Mouse (Mus musculus) kidney, embryonic 14.5 days (tissue): ENCODE results near the gene Gm21958. TPM values are rescaled to one million over a fixed set of nuclear protein-coding genes. Genes with fewer than 3 reads are reported as not detected.
"Not testable (repeated sequence)": the region's sequence is repeated elsewhere in the genome, so short reads cannot be mapped to it uniquely, and the experiment has no call there.

ENCODE experiments used
- ATAC-seq: fragments of 200-750 bp; cut with Nextera tagmentation; 2 replicates; pipeline ENCODE4 v1.8.0; 2017; ENCODE audit warnings: moderate number of reproducible peaks, mild to moderate bottlenecking, moderate TSS enrichment, moderate library complexity; ENCODE audit not compliant: low FRiP score, low TSS enrichment
- H3K27ac ChIP-seq: fragments of 300-500 bp; sonication (generic); 2 replicates; pipeline ENCODE4 v1.5.1; 2014; ENCODE audit warnings: low read depth, mild to moderate bottlenecking, low read length, moderate library complexity, mixed read lengths
- H3K27me3 ChIP-seq: fragments of 300-500 bp; sonication (generic); 2 replicates; pipeline ENCODE4 v1.6.1; 2014; ENCODE audit warnings: mild to moderate bottlenecking, low read length; ENCODE audit not compliant: control insufficient read depth, insufficient read depth
- H3K36me3 ChIP-seq: fragments of 300-500 bp; sonication (generic); 2 replicates; pipeline ENCODE4 v1.6.1; 2014; ENCODE audit warnings: low read length, mixed read lengths; ENCODE audit not compliant: control insufficient read depth, insufficient read depth
- H3K4me1 ChIP-seq: fragments of 300-500 bp; sonication (generic); 2 replicates; pipeline ENCODE4 v1.6.1; 2014; ENCODE audit warnings: low read length, mixed read lengths; ENCODE audit not compliant: control insufficient read depth, insufficient read depth
- H3K4me2 ChIP-seq: fragments of 300-500 bp; sonication (generic); replicated peaks from 2 replicates; pipeline ENCODE4 v1.6.1; 2014; ENCODE audit warnings: low read depth, mild to moderate bottlenecking, low read length
- H3K4me3 ChIP-seq: fragments of 300-500 bp; sonication (generic); 2 replicates; pipeline ENCODE4 v1.5.1; 2014; ENCODE audit warnings: mild to moderate bottlenecking, low read length
- H3K9ac ChIP-seq: fragments of 300-500 bp; sonication (generic); 2 replicates; pipeline ENCODE4 v1.6.1; 2014; ENCODE audit warnings: low read depth, mild to moderate bottlenecking, low read length, moderate library complexity
- H3K9me3 ChIP-seq: fragments of 300-500 bp; sonication (generic); 2 replicates; pipeline ENCODE4 v1.6.1; 2016; ENCODE audit warnings: low read length; ENCODE audit not compliant: control insufficient read depth
- WGBS: fragments of 180-500 bp; shearing (Covaris S2); extraction: QIAGEN DNeasy Blood & Tissue Kit; methylation state at CpG from one replicate; pipeline ENCODE4 v1.1.7; 2014; 5-methylcytosine and 5-hydroxymethylcytosine counted together
- polyA plus RNA-seq: library from polyadenylated mRNA; unstranded; fragments of >200 nt; fragmentation: Nextera tagmentation; extraction: Ambion mirVana; gene quantifications from 2 replicates; pipeline ENCODE4 v1.2.1, GENCODE M21; 2014

The Gm21958 gene
- polyA plus RNA-seq, 1 experiment from 2014 or later = 2.8 TPM

DNA sequence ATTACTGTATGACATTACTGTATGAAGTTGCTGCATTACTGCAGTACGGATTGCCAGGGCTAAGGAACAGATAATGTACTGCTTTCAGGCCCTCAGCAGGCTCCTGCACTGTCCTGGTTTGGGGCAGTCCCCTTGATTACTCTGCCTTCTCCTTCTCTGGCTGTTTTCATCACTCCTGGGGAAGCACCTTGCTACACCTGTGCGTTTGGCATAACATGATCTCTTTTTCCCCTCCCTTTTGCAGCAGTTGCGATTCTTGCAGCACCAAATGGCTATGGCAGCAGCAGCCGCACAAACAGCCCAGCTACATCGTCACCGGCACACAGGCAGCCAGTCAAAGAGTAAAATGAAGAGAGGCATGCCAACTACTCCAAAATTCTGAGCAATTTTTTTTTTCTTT is 13.9 kb upstream of the Gm21958 start:
- Histone ChIP-seq H3K9ac (no peak overlapping the region), H3K4me1 (peaks cover 5% of the 10 kb centered on the region; the same call in 1 of the 2 replicates), H3K36me3 (peaks cover 82% of the 10 kb centered on the region), H3K9me3 (no peaks in the 10 kb centered on the region), H3K4me3 (no peak overlapping the region), H3K4me2 (no peak overlapping the region), H3K27me3 (no peaks in the 10 kb centered on the region), H3K27ac (no peak overlapping the region)
- ATAC-seq = no peak
- WGBS = 82% methylated on average over 6 of the region's 6 CpGs

GRCm38 (mm10) chr3:54727588-54727987 is 13.4 kb upstream of the Gm21958 start:
- Histone ChIP-seq H3K4me3 (no peak overlapping the region), H3K4me1 (no peaks in the 10 kb centered on the region), H3K9me3 (no peaks in the 10 kb centered on the region), H3K9ac (no peak overlapping the region), H3K27me3 (no peaks in the 10 kb centered on the region), H3K27ac (no peak overlapping the region), H3K4me2 (no peak overlapping the region), H3K36me3 (peaks cover 82% of the 10 kb centered on the region)
- no peak for ATAC-seq
- WGBS = 91% methylated on average over 2 of the region's 2 CpGs

DNA sequence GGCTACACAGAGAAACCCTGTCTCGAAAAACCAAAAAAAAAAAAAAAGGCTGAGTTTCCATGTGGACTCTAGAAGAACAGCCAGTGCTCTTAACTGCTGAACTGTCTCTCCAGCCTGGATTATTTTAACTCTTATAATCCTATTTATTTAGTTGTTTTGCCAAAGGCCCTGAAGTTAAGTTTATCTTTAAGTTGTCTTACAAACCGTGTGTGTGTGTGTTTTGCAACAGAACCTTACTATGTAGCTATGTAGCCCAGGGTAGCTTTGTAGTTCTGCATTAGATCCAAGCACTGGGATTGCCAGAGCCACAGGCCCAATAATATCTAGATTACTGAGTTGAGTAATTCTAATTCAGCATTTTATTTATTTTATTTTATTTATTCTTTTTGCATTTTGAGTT is 11.2 kb upstream of the Gm21958 start:
- Histone ChIP-seq H3K27me3 (no peaks in the 10 kb centered on the region), H3K4me1 (no peaks in the 10 kb centered on the region), H3K4me2 (no peak overlapping the region), H3K27ac (no peak overlapping the region), H3K9ac (no peak overlapping the region), H3K9me3 (no peaks in the 10 kb centered on the region), H3K4me3 (no peak overlapping the region), H3K36me3 (peaks cover 81% of the 10 kb centered on the region)
- WGBS = 82% methylated on average over 2 of the region's 2 CpGs
- ATAC-seq = no peak

- ATAC-seq = no peak
- no peaks in the 10 kb centered on the region for H3K27me3 ChIP-seq
- no peak overlapping the region for H3K9ac ChIP-seq
- no peaks in the 10 kb centered on the region for H3K4me1 ChIP-seq
- no peak overlapping the region for H3K4me2 ChIP-seq
- H3K4me3 ChIP-seq = no peak overlapping the region
- WGBS = 92% methylated on average over 10 of the region's 10 CpGs
- H3K27ac ChIP-seq = no peak overlapping the region
- H3K36me3 ChIP-seq = peaks cover 77% of the 10 kb centered on the region
- no peaks in the 10 kb centered on the region for H3K9me3 ChIP-seq
Measured at GRCm38 (mm10) chr3:54723741-54724500, 9.8 kb upstream of the Gm21958 start.

GRCm38 (mm10) chr3:54718947-54719346 is 4.8 kb upstream of the Gm21958 start:
- no peaks in the 10 kb centered on the region for H3K27me3 ChIP-seq
- H3K4me3 ChIP-seq = no peak overlapping the region
- H3K9ac ChIP-seq = no peak overlapping the region
- peaks cover 86% of the 10 kb centered on the region for H3K36me3 ChIP-seq
- H3K4me2 ChIP-seq = no peak overlapping the region
- no peak overlapping the region for H3K27ac ChIP-seq
- WGBS = 77% methylated on average over 3 of the region's 3 CpGs
- H3K9me3 ChIP-seq = no peaks in the 10 kb centered on the region
- H3K4me1 ChIP-seq = no peaks in the 10 kb centered on the region
- ATAC-seq = no peak

GRCm38 (mm10) chr3:54717348-54717747 is 3.2 kb upstream of the Gm21958 start:
- Histone ChIP-seq H3K9me3 (no peaks in the 10 kb centered on the region), H3K27me3 (no peaks in the 10 kb centered on the region), H3K9ac (no peak overlapping the region), H3K4me2 (no peak overlapping the region), H3K4me1 (no peaks in the 10 kb centered on the region), H3K36me3 (peaks cover 76% of the 10 kb centered on the region), H3K4me3 (no peak overlapping the region), H3K27ac (no peak overlapping the region)
- WGBS = 86% methylated on average over 6 of the region's 6 CpGs
- ATAC-seq = no peak

DNA sequence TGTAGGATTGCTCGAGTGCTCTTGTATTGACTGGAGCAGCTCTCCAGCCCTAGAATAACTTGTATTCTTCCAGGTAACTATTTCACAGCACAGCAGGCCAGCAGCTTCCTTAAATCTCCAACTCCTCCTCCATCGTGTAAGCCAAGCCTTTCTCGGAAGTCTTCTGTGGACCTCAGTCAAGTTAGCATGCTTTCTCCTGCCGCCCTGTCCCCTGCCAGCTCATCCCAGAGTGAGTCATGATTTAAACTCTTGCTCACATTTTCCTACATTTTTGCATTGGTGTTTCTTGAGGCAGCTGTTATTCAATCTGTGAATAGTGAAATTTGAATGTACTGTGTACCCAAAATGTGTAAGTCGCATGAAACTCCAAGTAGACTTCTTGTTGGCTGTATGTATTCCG is 1.3 kb upstream of the Gm21958 start:
- Histone ChIP-seq H3K27me3 (no peaks in the 10 kb centered on the region), H3K9ac (no peak overlapping the region), H3K9me3 (no peaks in the 10 kb centered on the region), H3K36me3 (peaks cover 77% of the 10 kb centered on the region), H3K4me1 (no peaks in the 10 kb centered on the region), H3K27ac (no peak overlapping the region), H3K4me3 (no peak overlapping the region), H3K4me2 (no peak overlapping the region)
- ATAC-seq = no peak
- WGBS = 90% methylated on average over 6 of the region's 6 CpGs

DNA sequence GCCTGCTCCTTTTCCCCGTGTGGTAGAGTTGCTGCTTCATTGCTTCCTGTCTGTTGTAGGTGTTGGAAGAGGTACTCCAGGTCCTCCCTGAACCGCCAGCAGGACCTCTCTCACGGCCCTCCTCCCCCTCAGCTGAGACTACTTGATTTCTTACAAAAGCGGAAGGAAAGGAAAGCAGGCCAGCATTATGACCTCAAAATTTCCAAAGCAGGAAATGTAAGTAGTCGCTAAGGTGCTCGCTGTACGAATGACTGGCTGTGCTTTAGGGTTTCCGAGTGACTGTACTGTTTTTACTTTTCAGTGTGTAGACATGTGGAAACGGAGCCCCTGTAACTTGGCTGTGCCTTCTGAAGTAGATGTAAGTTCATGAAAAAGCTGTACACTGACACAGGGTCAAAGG is 5.2 kb downstream of the Gm21958 start:
- H3K27ac ChIP-seq = no peak overlapping the region
- no peaks in the 10 kb centered on the region for H3K4me1 ChIP-seq
- 85% methylated on average over 9 of the region's 9 CpGs for WGBS
- ATAC-seq = no peak
- no peak overlapping the region for H3K9ac ChIP-seq
- no peak overlapping the region for H3K4me2 ChIP-seq
- peaks cover 85% of the 10 kb centered on the region for H3K36me3 ChIP-seq
- H3K9me3 ChIP-seq = no peaks in the 10 kb centered on the region
- no peaks in the 10 kb centered on the region for H3K27me3 ChIP-seq
- no peak overlapping the region for H3K4me3 ChIP-seq

GRCm38 (mm10) chr3:54704106-54704505 is 10.0 kb downstream of the Gm21958 start:
- not testable (repeated sequence) for H3K4me3 ChIP-seq, H3K27ac ChIP-seq, H3K27me3 ChIP-seq, H3K4me2 ChIP-seq, H3K9ac ChIP-seq, H3K9me3 ChIP-seq, H3K4me1 ChIP-seq, ATAC-seq
- peaks cover 82% of the 10 kb centered on the region for H3K36me3 ChIP-seq
- WGBS = 97% methylated on average over 8 of the region's 8 CpGs
